Mouse (Mus musculus) neural tube, embryonic 10.5 days (tissue): Measurements from ENCODE around the gene 4930558K02Rik.
A peak's percentile ranks its signal among the peaks of the same experiment; 100 is the strongest.

Experiments
- DNase-seq: peaks from one replicate; pipeline ENCODE4 v3.0.0-alpha.2; 2017; ENCODE audit warnings: low spot score; ENCODE audit errors: extremely low spot score

The 4930558K02Rik gene

DNA sequence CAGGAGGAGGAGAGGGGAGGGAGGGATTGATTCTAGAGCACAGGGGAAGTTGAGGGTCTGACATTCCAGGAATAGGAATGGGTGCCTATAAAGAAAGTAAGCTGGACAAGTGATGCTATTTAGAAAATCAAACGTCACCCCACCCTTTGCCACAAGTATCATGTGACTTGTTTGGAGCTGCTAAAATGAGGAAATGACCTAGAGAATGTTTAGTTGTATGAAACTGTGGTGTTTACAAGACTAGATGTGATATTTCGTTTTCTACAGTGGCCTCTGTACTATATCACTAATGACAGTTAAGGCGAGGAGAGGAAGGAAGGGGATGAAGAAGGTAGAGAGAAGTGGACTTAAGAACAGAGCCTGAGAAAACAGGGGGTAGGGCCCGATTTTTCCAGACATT, 19.3 kb upstream of the 4930558K02Rik start:
- no peak for DNase-seq

DNA sequence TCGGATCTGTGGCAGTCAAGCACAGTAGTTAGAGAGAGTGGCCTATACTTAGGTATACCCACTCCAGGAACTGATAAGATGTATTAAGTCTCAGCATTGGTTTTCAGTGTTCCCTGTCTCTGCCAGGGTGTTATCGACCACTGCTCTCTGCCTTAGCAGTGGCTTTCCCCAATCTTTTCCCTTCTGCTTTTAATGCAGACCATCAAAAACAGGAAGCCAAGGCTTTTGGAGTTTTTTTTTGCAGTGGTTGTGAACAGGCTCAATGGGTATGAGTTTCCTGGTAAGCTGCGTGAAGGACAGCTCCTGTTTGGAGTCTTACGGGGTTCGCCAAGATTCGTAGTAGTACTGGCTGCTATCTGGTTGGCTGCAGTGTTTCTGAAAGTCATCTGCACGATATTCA, 13.0 kb upstream of the 4930558K02Rik start:
- DNase-seq: no peak

DNA sequence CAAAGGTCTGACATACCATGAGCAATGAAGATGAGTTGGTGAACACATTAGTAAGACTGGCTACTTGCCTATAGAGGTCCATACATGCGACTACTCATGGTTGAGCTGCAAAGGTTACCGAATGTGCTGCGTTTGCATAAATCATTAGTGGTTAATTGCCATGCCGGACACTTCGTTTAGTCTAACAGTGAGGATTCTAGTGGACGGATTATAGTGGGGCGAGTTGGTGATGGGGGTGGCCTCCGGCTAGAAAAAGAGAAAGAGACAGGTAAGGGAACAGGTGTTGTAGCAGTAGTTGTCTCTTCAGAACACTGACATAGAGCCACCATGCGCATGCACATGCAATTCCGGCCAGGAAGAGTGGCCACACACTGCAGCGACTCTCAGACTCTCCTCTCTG, 12.4 kb upstream of the 4930558K02Rik start:
- DNase-seq: no peak

DNA sequence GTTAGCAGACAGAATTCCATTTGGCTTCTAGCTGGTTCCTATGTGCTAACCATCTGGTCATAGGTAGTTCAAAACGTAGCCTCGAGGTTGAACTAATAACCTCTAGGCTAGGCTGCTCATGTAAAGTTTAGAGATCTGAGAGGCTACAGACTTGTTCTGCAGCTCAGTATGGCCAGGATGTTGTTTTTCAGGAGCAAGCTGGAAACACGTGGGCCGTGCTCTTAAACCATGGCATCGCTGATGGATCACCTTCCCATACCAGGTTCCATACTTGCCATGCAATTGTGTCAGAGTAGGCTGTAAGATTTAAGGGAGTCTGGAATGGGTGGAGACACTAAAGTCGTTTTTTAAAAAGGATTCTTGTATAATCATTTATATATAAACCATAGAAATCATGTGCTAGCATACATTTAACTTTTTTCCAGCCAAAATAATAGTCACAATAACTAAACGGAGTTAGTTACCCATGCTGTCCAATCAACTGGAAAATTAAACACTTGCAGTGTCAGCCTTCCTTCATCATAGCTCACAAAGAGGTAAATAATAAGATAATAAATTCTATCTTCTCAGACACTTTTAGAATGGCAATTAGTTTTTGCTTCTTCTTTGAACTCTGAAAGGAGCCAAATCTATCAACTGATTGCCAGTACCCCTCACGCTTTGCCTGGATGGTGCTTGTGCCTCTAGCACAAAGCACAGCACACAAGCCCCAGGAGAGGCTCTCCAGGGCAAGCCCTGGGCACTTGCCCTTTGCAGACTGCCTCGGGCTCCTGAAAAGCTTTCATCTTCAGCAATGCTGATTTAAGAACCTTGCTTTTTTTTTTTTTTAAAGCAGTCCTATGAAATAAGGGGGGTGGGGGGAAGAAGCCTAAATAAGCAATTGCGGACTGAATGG, 11.5 kb upstream of the 4930558K02Rik start:
- no peak for DNase-seq

DNA sequence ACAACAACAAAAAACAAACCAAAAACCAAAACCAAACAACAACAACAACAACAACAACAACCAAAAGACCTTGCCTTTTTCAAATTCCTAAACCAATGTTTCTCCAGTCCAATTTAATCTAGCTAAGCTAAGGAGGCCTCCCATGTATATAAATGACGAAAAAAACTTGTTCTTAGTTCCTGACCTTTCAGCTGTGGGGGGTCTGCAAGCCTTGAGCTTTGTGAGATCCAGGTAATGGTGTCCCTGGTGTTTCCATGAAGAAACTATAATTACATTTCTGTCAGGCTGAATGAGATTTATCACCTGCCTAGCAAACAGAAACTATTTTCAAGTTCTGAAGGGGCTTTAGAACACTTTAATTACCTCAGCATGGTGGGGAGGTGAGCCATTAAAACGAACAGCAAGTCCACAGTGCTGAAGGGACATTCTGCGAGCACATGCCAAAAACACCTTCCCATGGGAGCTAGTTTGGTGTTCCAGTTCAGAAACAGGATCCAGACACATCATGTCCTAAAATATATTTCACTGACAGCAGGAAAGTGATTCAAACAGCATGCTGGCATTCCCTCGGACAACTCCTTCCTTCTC, 4.6 kb upstream of the 4930558K02Rik start:
- DNase-seq: no peak

DNA sequence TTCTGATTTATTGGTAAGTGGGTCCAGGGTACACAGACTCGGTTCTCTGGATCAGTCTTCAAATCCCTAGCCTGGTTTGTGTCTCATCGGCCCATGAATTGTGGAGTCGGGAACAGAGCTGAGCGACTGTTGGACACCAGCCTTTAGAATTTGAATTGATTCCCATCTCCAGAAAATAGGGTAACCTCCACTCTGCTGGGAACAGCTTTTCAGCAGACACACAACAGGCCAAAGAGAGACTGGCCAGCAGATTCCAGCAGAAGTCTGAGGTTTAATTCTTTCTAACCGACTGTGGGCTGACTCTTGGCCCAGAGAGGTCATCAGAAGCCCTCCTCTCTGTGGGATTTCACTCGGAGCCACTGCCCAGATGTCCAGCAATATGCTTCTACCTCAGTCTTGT, 4.0 kb upstream of the 4930558K02Rik start:
- DNase-seq: no peak

DNA sequence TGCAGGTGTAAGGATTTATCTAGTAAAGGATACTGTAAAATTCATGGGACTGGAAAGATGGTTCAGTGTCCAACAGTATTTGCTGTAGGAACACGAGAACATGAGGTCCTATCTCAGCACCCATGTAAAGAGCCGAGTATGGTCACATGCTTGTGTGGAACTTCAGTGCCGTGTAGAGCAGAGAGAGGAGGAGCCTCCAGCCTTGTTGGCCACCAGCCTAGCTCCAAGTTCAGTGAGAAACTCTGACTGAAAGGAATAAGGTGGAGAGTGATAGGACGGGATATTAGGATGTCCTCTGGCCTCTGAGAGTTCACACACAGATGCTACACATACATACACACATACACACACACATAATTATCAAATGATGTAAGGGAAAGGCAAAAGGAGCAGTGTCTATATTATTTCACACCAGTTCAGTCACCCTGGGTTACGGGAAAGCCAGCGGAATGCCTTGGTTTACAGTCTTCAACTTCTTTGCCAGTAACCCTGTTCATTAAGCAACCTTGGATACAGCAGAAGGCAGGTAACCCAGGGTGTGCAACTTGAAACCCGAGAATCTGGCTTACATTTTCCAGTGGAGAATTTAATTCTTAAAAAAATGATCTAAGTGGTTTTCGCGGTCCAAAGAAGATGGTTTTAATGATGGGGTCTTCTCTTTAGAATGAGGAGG, 1.3 kb upstream of the 4930558K02Rik start:
- no peak for DNase-seq

DNA sequence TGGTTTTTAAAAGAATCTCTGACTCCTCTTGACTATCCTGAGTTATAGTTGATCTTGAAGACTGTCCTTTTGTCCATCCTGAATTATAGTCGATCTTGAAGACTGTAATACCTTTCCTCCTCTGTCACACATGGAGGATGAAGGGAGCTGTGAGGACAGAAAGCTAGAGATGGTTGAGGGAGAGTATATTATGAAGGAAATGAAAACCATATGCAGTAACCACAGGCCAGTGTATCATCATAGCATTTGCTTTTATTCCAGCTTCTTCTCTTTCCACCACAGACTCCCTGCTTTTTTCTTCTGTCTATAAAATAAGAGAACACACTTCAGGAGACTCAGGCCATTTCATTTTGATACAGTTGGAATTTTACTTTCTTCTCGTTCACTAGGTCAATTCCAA, 610 bp upstream of the 4930558K02Rik start:
- no peak for DNase-seq

DNA sequence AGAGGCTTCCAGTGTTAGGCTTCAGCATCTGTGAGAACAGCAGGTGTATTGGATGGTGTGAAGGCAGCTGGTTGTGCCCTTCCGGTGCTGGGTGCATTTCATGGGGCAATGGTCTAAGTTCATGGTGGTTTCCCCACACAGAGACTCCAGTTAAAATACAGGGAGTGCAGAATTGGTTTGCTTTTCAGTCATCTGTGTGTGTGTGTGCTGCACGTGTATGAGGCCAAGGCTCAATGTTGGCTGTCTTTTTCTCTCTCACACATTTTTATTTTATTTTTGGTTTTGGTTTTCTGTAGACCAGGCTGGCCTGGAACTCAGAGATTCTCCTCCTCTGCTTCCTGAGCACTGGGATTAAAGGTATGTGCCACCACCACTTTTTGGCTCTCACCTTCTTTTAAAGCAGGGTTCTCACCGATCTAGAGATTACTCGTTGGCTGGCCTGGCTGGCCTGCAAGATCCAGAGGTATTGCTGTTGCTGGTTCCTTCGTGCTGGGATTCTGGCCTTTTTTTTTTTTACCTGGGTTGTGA, 1.2 kb downstream of the 4930558K02Rik start:
- DNase-seq: no peak

DNA sequence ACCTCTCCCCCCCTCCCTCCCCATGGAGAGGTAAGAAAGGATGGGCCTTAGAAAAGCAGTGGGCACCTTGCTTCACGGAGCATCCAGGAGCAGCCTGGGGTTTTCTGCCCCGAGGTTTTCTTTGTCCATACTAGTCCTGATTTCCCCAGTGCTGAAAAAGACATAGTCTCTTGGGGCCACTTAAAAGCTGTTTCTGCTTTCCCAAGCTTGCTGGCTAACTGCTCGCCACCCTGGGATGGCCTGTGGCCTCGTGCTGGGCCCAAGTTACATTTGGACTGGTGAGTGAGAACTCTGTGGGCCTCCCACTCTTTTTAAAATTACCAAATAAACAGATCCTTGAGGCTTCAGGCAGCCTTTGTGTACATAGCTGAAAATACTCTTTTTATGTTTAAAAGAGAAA, 2.1 kb downstream of the 4930558K02Rik start:
- no peak for DNase-seq

DNA sequence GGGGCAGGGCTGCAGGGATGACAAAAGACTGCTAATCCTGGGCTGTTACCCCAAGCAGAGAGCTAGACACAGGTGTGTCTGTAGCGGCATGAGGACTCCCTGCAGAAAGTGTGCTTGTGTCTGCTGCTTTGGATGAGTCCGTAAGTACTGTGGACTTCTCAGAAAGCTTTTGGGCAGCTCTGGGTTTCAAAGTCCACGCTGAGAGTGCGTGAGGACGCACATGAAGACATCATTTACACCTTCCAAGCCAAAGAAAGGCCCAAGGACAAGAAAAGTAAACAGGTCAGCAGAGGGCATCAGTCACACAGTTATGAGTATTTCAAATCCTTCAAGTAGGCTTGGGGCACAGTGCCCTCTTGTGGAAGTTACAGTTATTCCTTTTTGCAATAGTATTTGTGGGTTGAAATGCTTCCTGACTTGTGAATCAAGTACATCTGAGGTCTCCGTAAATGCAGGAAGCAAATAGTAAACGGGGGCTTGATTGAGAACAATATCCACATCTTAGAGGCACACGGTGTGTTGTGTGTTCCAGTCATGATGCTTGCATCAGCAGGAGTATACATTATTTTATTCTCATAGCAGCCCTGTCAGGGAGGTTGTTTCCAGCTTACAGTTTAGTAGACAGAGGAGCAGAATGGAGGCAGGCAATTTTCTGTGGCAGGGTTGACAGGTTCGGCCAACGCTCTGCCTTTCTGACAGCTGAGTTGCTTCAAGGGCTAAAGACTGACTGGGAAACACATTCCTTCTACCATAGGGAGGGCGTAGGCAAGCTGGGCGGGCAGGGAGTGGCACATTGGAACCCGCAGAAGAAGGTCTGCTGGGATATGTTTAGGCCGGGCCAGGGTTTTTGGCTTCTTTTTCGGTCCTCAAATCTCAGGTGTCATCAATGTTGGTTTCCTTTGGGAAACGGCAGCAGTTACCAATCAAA, 2.9 kb downstream of the 4930558K02Rik start:
- peak; percentile 76 for DNase-seq

DNA sequence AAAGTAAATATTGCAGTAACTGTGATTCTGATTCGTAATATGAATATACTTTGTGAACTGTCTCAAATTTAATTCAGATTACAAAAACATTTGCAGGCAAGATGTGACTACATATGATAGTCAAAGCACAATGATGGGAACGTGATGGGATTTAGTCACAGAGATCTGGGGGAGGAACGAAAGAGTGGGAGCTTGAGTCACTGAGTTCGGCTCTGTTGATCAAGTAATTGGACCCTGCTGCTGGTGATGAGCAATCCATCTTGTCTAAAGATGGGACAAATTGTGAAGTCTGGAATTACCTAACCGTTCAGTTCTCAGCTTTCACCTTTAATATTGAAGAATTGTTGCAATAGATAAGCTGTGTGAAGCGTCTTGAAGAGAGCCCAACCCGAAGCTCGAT, 7.2 kb downstream of the 4930558K02Rik start:
- DNase-seq: no peak

DNA sequence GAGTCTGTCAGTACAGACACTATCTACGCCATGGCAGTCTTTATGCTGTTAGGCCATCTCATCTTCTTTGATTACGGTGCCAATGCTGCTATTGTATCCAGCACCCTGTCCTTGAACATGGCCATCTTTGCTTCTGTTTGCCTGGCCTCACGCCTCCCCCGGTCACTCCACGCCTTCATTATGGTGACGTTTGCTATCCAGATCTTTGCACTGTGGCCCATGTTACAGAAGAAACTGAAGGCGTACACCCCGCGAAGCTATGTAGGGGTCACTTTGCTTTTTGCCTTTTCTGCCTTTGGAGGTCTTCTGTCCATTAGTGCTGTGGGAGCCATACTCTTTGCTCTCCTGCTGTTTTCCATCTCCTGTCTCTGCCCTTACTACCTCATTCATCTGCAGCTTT, 8.6 kb downstream of the 4930558K02Rik start:
- DNase-seq: no peak

DNA sequence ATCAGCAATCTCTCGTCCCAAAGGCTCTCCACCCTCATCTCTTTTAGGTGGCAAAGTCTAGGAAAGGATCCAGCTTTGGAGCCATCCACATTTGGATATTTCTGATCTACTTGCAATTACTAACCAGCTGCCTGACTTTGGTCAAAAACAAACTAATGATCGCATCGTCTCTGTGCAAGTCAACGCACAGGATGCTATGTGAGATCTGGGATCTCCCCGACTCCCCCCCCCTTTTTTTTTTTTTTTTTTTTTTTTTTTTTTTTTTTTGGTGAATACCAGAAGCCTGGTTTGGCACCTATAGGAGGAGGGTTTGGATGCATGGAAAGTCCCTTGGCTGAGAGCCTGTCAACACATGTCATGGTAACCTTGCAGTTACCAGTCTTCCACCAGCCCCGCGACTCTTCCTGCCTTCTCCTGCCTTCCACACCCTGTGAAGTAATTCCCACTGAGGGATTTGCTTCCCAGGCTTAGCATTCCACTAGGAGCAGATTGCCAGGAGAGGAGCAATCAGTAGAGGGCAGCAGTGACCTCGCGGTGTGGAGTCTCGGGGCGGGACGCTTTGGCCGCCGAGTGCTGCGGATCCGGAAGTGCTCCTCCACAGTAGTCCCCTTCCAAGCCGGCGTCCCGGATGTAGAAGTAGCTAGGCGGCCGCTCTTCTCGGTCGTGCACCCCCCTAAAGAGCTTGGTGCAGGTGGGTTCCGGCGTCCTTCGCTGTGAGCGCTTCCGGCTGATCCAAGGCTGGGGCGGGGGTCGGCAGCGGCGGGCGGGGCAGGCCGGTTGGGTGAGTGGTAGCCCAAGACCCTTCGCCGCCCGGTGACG, 10.6 kb downstream of the 4930558K02Rik start, which contains the start of gene Pigc:
Gene Pigc, plus strand, starts transcription at position 598 of the 819 bp plus-strand sequence.
- peak; percentile 92 for DNase-seq

DNA sequence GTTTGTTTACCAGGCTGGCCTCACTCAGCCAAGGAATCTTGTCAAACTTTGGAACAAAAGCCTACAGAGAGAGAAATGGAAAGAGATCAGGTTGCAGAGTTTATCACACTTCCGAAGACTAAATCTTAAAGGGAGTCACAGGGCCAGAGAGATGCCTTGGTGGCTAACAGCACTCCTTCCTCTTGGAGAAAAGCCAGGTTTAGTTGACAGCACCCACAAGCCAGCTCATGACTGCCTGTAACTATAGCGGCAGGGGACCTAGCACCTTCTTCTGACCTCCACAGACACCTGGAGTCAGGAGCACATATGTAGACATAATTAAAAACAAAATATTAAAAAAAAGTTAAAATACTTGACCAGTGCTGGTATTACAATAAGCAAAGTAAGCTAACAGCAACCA, 11.5 kb downstream of the 4930558K02Rik start:
- no peak for DNase-seq

DNA sequence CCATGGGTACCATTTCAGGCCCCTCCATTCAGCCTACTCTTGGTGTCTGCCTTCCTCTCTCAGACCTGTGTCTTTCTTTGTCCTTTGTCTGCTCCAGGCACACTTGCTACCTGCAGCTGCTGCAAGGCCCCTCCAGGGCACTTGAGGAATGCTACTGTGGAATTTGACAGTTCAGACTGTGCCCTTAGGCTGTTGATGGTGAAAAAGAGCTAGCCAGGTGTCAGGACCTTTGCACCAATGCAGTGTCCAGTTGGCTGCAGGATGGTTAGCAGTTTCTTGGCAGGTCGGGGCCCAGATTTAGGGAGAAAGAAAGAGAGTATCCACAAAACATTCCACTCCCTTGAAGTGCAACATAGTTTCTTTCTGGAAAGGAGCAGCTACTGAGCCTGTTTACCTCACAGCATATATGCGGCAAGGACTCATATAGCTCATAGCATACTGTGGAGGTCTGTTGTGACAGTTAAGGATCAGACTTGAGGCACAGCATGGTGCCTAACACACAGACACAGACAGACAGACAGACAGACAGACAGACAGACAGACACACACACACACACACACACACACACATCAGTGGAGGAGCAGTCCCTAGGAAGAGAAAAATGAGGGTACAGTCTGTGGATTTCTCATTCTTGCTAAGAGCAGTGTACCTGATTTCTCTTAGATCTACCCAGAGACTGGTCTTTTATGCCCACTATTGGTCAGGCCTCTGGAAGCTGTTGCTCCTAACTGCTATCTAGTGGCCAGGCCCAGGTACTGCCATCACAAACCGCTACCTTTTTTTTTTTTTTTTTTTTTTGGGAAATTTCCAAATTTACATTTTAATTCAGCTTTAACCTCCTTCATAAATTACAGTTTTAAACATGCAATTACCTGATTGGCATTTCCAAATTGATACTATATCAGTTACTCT, 16.7 kb downstream of the 4930558K02Rik start:
- DNase-seq: no peak

DNA sequence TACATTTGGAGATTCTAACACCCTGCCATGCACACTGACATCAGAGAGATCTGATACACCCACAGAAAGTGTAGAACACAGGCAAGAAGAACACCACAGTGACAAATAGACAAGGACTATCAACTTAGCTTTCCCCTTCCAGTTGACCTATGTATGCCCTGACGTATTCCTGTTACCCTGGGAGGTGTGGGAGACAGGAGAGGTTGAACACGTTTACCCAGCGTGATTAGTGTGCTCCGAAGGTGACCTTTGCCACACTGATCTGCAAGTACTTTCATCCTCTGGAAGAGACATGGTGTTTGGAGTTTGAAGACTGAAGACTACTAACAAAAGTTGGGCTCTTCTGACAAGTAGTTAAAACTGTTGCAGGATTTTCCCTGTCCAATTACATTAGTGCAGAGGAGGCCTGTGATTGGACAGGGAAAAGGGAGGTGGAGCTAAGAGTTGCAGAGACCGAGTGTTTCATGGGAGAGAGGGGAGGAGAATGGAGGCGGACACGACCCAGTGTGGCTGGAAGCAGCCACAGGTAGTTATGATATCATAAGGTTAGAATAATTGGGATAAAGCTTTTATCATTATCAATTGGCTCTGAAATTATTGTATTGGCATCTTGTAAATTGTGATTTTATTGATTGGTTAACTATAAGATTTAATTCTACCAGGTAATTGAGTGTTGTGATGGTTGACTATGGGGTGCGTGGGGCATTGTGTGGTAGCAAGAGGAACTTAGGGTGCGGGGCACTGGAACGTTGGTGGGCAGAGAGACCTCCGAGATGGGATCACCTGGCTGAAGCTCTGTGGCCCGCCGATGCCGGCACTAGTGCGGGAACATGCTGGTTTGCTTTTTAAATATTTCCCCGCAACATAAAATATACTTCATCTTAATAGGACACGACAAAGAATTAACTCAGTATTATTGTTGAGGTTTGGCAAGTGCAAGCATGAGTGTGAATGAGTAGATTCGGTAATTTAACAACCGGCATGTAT, 21.2 kb downstream of the 4930558K02Rik start:
- DNase-seq: no peak

DNA sequence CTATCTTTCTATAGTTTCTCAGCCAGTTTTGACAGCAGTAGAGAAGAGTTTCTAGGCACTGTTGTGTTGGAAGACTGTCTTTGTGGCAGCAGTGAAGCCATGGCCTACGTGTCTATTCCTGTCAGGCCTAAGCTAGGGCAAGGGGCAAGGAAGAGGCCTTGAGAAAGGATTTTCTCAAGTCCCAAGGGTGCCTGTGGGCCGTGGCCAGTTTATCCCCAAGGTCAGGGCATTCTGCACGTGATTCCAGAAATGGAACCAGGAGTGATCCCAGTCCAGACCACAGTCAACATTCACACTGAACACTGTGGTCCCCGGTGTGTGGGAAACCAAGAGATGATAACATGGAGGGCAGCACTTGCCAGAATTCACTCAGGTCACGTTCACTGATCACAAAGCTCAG, 23.6 kb downstream of the 4930558K02Rik start:
- DNase-seq: no peak
